Comparison of ENCODE assay signal across 22 mouse cellular contexts in genomic region chr5:93041276-93041675, GRCm38 (mm10). TPM values are rescaled to one million over a fixed set of nuclear protein-coding genes. Genes with fewer than 3 reads are reported as not detected.
"Had no signal": no experiment of that assay in that cellular context is flagged by ENCODE, and none has a peak within 500 bp of the region (broad histone marks: within the 10 kb centered on the region; RNA-seq: fewer than 3 reads in every experiment).

No protein-coding gene starts in this region.

- H3K27ac ChIP-seq: kidney, postnatal 0 days; layer of hippocampus, adult 2 months; limb, embryonic 12.5 days; limb, embryonic 15.5 days; liver, embryonic 12.5 days; liver, embryonic 15.5 days; neural tube, embryonic 12.5 days; neural tube, embryonic 15.5 days; stomach, embryonic 15.5 days had no signal

- H3K36me3 ChIP-seq: limb, embryonic 12.5 days; limb, embryonic 15.5 days; liver, embryonic 12.5 days; liver, embryonic 15.5 days; neural tube, embryonic 12.5 days; neural tube, embryonic 15.5 days; stomach, embryonic 15.5 days had no signal

- H3K9me3 ChIP-seq: limb, embryonic 12.5 days; limb, embryonic 15.5 days; liver, embryonic 12.5 days; liver, embryonic 15.5 days; neural tube, embryonic 12.5 days; neural tube, embryonic 15.5 days; stomach, embryonic 15.5 days had no signal

- DNase-seq: layer of hippocampus, adult 9-11 months; left cerebral cortex, postnatal 4 days; lung, adult 2 months; lung, postnatal 14 days; lung, postnatal 4 days; midbrain, embryonic 14.5 days; right cerebral cortex, postnatal 14 days; right cerebral cortex, postnatal 4 days; spleen, adult 18-20 months; thymus, postnatal 25 days had no signal

- H3K9ac ChIP-seq: limb, embryonic 12.5 days; limb, embryonic 15.5 days; liver, embryonic 12.5 days; liver, embryonic 15.5 days; neural tube, embryonic 12.5 days; neural tube, embryonic 15.5 days; stomach, embryonic 15.5 days had no signal

- ATAC-seq: intestine, embryonic 16.5 days; liver, embryonic 12.5 days had no signal

- H3K4me3 ChIP-seq: layer of hippocampus, adult 2 months; limb, embryonic 12.5 days; limb, embryonic 15.5 days; liver, embryonic 12.5 days; liver, embryonic 15.5 days; neural tube, embryonic 12.5 days; neural tube, embryonic 15.5 days; stomach, embryonic 15.5 days had no signal

- H3K4me2 ChIP-seq: limb, embryonic 12.5 days; limb, embryonic 15.5 days; liver, embryonic 12.5 days; liver, embryonic 15.5 days; midbrain, embryonic 11.5 days; neural tube, embryonic 12.5 days; neural tube, embryonic 15.5 days; stomach, embryonic 15.5 days had no signal

RNA-seq across cellular contexts. Expression of gene Sowahb, which starts 3.5 kb away (rescaled TPM):
- polyA plus RNA-seq: midbrain, embryonic 14.5 days; midbrain, postnatal 0 days; neural tube, embryonic 12.5 days; neural tube, embryonic 15.5 days had no signal
